Mouse (Mus musculus): ENCODE results near the gene Nfib.

- TF ChIP-seq CTCF (IDR thresholded peaks at IDR 0.05; ENCODE audit: low read depth, low read length) (no peak), POLR2A (IDR thresholded peaks at IDR 0.05; ENCODE audit: extremely low read depth, insufficient read depth, low read length) (no peak)
Observed at GRCm38 (mm10) chr4:82443003-82443402, 262.5 kb downstream of the Nfib start.

Measured in liver, adult 2 months (tissue).